Mouse (Mus musculus) heart, embryonic 11.5 days (tissue): ENCODE measurements around the gene Hps1. TPM values are rescaled to one million over a fixed set of nuclear protein-coding genes. Genes with fewer than 3 reads are reported as not detected.

Experiments used
- ATAC-seq: fragments of 200-750 bp; cut with Nextera tagmentation; replicated peaks from 2 replicates; pipeline ENCODE4 v1.8.0; 2017; ENCODE audit warnings: moderate library complexity; ENCODE audit not compliant: insufficient number of reproducible peaks, low FRiP score, low TSS enrichment
- H3K27ac ChIP-seq: fragments of 300-500 bp; sonication (generic); 2 replicates; pipeline ENCODE4 v1.5.1; 2014; ENCODE audit warnings: mild to moderate bottlenecking, low read depth, low read length
- H3K27me3 ChIP-seq: fragments of 300-500 bp; sonication (generic); 2 replicates; pipeline ENCODE4 v1.6.1; 2014; ENCODE audit warnings: mild to moderate bottlenecking, low read length, mixed read lengths; ENCODE audit not compliant: control insufficient read depth, insufficient read depth
- H3K36me3 ChIP-seq: fragments of 300-500 bp; sonication (generic); 2 replicates; pipeline ENCODE4 v1.6.1; 2014; ENCODE audit warnings: mild to moderate bottlenecking, low read length, moderate library complexity, mixed read lengths; ENCODE audit not compliant: control insufficient read depth, insufficient read depth
- H3K4me1 ChIP-seq: fragments of 300-500 bp; sonication (generic); 2 replicates; pipeline ENCODE4 v1.6.1; 2014; ENCODE audit warnings: low read length; ENCODE audit not compliant: control insufficient read depth, insufficient read depth
- H3K4me2 ChIP-seq: fragments of 300-500 bp; sonication (generic); 2 replicates; pipeline ENCODE4 v1.6.1; 2014; ENCODE audit warnings: mild to moderate bottlenecking, moderate library complexity
- H3K4me3 ChIP-seq: fragments of 300-500 bp; sonication (generic); 2 replicates; pipeline ENCODE4 v1.5.1; 2014; ENCODE audit warnings: low read depth, low read length
- H3K9ac ChIP-seq: fragments of 300-500 bp; sonication (generic); 2 replicates; pipeline ENCODE4 v1.6.1; 2014; ENCODE audit warnings: mild to moderate bottlenecking, low read depth, low read length, moderate library complexity
- H3K9me3 ChIP-seq: fragments of 300-500 bp; sonication (generic); replicated peaks from 2 replicates; pipeline ENCODE4 v1.6.1; 2016; ENCODE audit warnings: low read length; ENCODE audit not compliant: control insufficient read depth
- WGBS: fragments of 180-500 bp; shearing (Covaris S2); extraction: QIAGEN DNeasy Blood & Tissue Kit; methylation state at CpG from one replicate; pipeline ENCODE4 v1.1.7; 2014; ENCODE audit not compliant: insufficient replicate concordance; 5-methylcytosine and 5-hydroxymethylcytosine counted together
- polyA plus RNA-seq: library from polyadenylated mRNA; unstranded; fragments of >200 nt; fragmentation: Nextera tagmentation; extraction: Ambion mirVana; gene quantifications from 2 replicates; pipeline ENCODE4 v1.2.1, GENCODE M21; 2014

Hps1 gene
- 8.1 and 8.2 TPM in 2 replicates for polyA plus RNA-seq

DNA sequence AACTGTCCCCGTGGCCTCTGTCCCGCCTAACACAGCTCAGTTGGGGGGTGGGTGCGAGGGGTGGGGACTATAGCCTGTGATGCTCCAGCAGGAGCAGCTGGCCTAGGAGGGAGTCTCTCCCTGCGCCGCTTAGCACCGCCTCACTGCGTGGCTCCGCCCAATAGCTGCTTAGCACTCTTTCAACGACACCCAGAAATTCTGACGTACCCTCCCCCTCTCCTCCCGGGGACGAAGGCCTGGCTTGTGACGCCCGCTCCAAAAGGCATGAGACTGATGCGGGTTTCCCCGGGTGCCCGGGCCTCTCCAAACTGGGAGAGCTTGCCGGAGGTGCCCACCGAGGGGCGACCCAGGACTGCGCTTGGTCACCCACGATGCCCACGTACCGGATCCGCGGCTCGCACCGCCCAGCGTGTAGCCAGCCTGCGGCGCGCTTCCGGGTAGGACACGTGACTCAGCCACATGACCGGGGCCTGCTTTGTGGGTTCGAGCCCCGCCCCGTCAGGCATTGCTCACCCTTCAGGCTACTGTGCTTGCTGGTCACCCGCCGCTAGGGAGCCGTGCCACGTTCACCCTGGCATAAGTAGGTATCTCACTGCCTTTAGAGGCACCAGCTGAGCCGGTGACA, at the start of gene Hps1:
TSS of gene Hps1 (minus strand) at position 448 of the 625 bp plus-strand sequence.
- Histone ChIP-seq H3K36me3 (no peaks in the 10 kb centered on the region), H3K4me2 (peak within 1 kb of the TSS; percentile 81), H3K9me3 (no peaks in the 10 kb centered on the region), H3K4me1 (no peaks in the 10 kb centered on the region), H3K27me3 (peaks cover 2% of the 10 kb centered on the region; the same call in 1 of the 2 replicates), H3K27ac (peak within 1 kb of the TSS; percentile 63), H3K4me3 (peak within 1 kb of the TSS; percentile 64), H3K9ac (peak within 1 kb of the TSS; percentile 78)
- ATAC-seq: peak; percentile 92
- under 1% methylated on average over 43 of the region's 43 CpGs for WGBS

DNA sequence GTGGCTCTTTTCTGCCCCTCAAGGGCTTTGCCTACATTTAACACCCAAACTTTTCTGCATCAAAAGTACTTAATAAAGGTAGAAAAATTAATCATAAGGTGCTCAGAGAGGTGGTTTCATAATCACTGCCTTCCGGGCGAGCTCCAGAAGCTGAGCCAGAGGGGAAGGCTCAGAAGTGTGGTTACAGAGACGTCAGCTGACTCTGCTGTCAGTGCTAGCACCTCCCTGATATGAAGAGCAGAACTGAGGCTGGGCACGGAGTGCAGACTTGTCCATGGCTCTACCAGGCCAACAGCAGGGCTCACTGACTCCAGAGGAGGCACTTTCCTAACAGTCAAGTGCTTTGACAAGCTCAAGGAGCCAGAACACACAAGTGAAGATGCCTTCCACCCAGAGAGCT, 49.4 kb upstream of the Hps1 start:
- no peaks in the 10 kb centered on the region; the same call in 1 of the 2 replicates for H3K9me3 ChIP-seq
- no peak overlapping the region for H3K4me3 ChIP-seq
- H3K27me3 ChIP-seq: no peaks in the 10 kb centered on the region
- no peaks in the 10 kb centered on the region for H3K36me3 ChIP-seq
- WGBS: 31% methylated on average over 4 of the region's 4 CpGs
- ATAC-seq: no peak
- H3K9ac ChIP-seq: no peak overlapping the region
- 0 out of 2 replicates have a peak, but pooled peaks cover 4% of the 10 kb centered on the region for H3K4me1 ChIP-seq
- no peak overlapping the region for H3K27ac ChIP-seq
- H3K4me2 ChIP-seq: no peak overlapping the region

GRCm38 (mm10) chr19:42827843-42828242, 48.1 kb upstream of the Hps1 start:
- WGBS: 88% methylated on average over 3 of the region's 3 CpGs
- no peak overlapping the region for H3K27ac ChIP-seq
- ATAC-seq: no peak
- H3K4me2 ChIP-seq: no peak overlapping the region
- no peaks in the 10 kb centered on the region for H3K27me3 ChIP-seq
- H3K9ac ChIP-seq: no peak overlapping the region
- no peaks in the 10 kb centered on the region; the same call in 1 of the 2 replicates for H3K9me3 ChIP-seq
- no peaks in the 10 kb centered on the region for H3K36me3 ChIP-seq
- H3K4me3 ChIP-seq: no peak overlapping the region
- H3K4me1 ChIP-seq: 0 out of 2 replicates have a peak, but pooled peaks cover 4% of the 10 kb centered on the region

DNA sequence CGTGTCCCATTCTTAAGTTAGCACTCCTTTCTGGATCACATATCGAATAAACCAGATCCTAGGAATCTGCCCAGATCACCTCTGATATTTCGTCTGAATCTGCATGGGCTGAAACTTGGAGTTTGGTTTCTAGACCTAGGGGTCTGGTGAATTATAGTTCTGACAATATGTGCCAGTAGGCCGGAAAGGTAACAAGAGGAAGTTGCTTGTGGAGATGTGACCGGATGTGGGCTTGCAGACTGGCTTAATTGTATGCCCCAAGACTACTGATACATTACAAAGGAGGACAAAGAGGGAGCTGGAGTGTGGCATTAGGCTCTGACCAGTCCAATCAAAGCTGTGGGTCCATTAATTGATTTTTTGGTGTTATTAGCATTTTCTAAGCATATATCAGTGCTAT, 40.3 kb upstream of the Hps1 start:
- no peaks in the 10 kb centered on the region for H3K4me1 ChIP-seq
- no peaks in the 10 kb centered on the region for H3K27me3 ChIP-seq
- H3K27ac ChIP-seq: no peak overlapping the region
- ATAC-seq: no peak
- no peaks in the 10 kb centered on the region for H3K9me3 ChIP-seq
- H3K4me3 ChIP-seq: no peak overlapping the region
- 79% methylated on average over 5 of the region's 5 CpGs for WGBS
- H3K9ac ChIP-seq: no peak overlapping the region
- H3K4me2 ChIP-seq: no peak overlapping the region
- no peaks in the 10 kb centered on the region for H3K36me3 ChIP-seq

DNA sequence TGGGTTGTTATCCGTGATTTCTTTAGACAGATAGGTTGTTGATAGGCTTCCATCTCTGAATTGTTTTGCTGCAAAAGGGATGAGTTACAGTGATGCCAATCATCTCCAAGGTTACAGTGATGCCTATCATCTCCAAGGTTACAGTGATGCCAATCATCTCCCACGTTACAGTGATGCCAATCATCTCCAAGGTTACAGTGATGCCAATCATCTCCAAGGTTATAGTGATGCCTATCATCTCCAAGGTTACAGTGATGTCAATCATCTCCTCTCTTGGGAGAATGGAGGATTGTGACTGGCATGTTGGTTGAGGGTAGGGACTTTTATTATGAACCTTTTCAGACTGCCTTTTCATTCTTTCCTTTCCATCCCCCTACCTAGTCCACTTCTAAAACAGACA, 38.0 kb upstream of the Hps1 start:
- 71% methylated on average over 2 of the region's 2 CpGs for WGBS
- no peak overlapping the region for H3K4me3 ChIP-seq
- no peak overlapping the region for H3K4me2 ChIP-seq
- no peak overlapping the region for H3K9ac ChIP-seq
- ATAC-seq: no peak
- H3K9me3 ChIP-seq: no peaks in the 10 kb centered on the region
- H3K4me1 ChIP-seq: no peaks in the 10 kb centered on the region
- no peak overlapping the region for H3K27ac ChIP-seq
- H3K27me3 ChIP-seq: no peaks in the 10 kb centered on the region
- H3K36me3 ChIP-seq: no peaks in the 10 kb centered on the region

- H3K4me1 ChIP-seq: peaks cover 4% of the 10 kb centered on the region
- H3K4me3 ChIP-seq: no peak overlapping the region
- 87% methylated on average over 2 of the region's 2 CpGs for WGBS
- no peaks in the 10 kb centered on the region for H3K36me3 ChIP-seq
- no peaks in the 10 kb centered on the region for H3K27me3 ChIP-seq
- H3K4me2 ChIP-seq: no peak overlapping the region
- H3K9me3 ChIP-seq: no peaks in the 10 kb centered on the region
- H3K9ac ChIP-seq: no peak overlapping the region
- H3K27ac ChIP-seq: no peak overlapping the region
- ATAC-seq: no peak
Observed at GRCm38 (mm10) chr19:42816261-42816660, 36.5 kb upstream of the Hps1 start.

DNA sequence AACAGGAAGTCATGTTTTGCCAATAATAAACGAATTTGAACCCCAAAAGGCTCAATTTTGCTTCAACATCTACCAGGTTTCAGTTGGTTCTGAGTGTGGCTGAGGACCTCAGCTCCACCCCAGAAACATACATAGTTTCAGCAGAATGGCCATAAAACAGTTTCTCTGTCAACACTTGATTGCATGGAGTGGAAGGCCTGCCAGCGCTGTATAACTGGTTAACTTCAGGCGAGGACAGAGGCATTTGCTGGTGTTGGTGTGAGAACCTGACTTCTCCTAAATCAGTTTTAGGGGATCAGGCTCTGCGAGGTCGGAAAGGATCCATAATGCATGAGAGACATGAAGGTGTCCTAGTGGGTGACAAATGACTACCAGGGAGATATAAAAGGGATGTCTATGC, 30.4 kb upstream of the Hps1 start:
- Histone ChIP-seq H3K4me1 (peaks cover 4% of the 10 kb centered on the region), H3K9ac (no peak overlapping the region), H3K36me3 (no peaks in the 10 kb centered on the region), H3K9me3 (no peaks in the 10 kb centered on the region), H3K27ac (no peak overlapping the region), H3K4me3 (no peak overlapping the region), H3K4me2 (no peak overlapping the region), H3K27me3 (no peaks in the 10 kb centered on the region)
- WGBS: 72% methylated on average over 5 of the region's 5 CpGs
- no peak for ATAC-seq

DNA sequence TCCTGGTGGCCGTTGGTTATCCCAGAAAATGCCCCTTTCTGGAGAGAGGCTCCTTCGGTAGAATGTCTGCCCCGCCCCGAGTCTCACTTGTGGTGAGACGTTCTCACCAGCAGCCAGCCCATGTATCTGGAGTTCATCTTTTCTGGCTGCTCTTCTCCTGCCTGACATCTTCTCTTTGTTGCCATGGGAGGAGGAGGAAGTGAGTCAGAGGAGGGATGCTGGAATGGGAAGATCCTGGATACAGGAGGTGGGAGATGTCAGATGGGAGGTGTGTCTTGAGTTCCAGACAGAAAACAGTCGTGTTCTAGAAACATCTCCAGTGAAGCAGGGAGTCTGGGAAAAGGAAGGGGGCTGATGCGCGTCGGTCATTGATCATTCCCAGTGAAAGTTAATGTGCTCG, 29.7 kb upstream of the Hps1 start:
- no peak for ATAC-seq
- Histone ChIP-seq H3K27ac (no peak overlapping the region), H3K4me3 (no peak overlapping the region), H3K4me1 (peaks cover 4% of the 10 kb centered on the region), H3K4me2 (no peak overlapping the region), H3K27me3 (no peaks in the 10 kb centered on the region), H3K36me3 (no peaks in the 10 kb centered on the region), H3K9ac (no peak overlapping the region), H3K9me3 (no peaks in the 10 kb centered on the region)
- 71% methylated on average over 10 of the region's 10 CpGs for WGBS

- H3K27ac ChIP-seq: no peak overlapping the region
- WGBS: 54% methylated on average over 2 of the region's 2 CpGs
- no peaks in the 10 kb centered on the region for H3K9me3 ChIP-seq
Observed at GRCm38 (mm10) chr19:42797866-42798265, 18.1 kb upstream of the Hps1 start.

More at GRCm38 (mm10) chr19:42797866-42798265, 18.1 kb upstream of the Hps1 start:
- peaks cover 3% of the 10 kb centered on the region; the same call in 1 of the 2 replicates for H3K4me1 ChIP-seq
- H3K27me3 ChIP-seq: peaks cover 10% of the 10 kb centered on the region; the same call in 1 of the 2 replicates
- no peak overlapping the region for H3K4me3 ChIP-seq
- H3K36me3 ChIP-seq: no peaks in the 10 kb centered on the region
- no peak overlapping the region for H3K9ac ChIP-seq
- H3K4me2 ChIP-seq: no peak overlapping the region
- no peak for ATAC-seq
